Mouse (Mus musculus) layer of hippocampus, postnatal 10 days (tissue): ENCODE measurements around the gene Cdhr5. TPM values are rescaled to one million over a fixed set of nuclear protein-coding genes. Genes with fewer than 3 reads are reported as not detected.
"Not testable (repeated sequence)": the region's sequence is repeated elsewhere in the genome, so short reads cannot be mapped to it uniquely, and the experiment has no call there.

Experiments
- DNase-seq, 2 experiments: peaks; one replicate each; pipeline ENCODE4 v3.0.0; 2021; ENCODE audit warnings: low spot score in 2 of 2
- total RNA-seq, 2 experiments: library from RNA; stranded (reverse); gene quantifications; 2 replicates each; pipeline ENCODE4 v1.2.3; 2021

Cdhr5 gene
- total RNA-seq, 2 experiments from 2014 or later, result not detected

GRCm38 (mm10) chr7:141277701-141278678 is 1.4 kb upstream of the Cdhr5 start:
- DNase-seq, result no peak

DNA sequence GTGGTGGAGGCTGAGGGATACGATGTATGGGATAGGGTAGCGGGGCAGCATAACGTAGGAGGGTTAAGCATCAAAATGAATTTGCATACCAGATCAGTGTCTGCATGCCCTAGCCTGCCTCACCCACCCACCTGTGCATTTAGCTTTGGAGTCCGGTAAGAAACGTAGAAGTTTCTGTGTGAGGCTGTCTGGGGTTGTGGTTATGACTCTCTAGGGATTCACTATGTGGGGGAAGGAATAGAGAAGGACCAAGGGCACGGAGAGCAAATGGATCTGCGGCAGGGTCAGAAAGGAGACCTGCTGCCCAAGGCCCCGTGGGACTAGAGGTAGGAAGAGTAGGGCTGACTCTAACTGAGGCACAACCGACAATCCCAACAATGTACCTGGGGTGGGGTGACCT is 1.2 kb downstream of the Cdhr5 start:
- DNase-seq, result no peak

DNA sequence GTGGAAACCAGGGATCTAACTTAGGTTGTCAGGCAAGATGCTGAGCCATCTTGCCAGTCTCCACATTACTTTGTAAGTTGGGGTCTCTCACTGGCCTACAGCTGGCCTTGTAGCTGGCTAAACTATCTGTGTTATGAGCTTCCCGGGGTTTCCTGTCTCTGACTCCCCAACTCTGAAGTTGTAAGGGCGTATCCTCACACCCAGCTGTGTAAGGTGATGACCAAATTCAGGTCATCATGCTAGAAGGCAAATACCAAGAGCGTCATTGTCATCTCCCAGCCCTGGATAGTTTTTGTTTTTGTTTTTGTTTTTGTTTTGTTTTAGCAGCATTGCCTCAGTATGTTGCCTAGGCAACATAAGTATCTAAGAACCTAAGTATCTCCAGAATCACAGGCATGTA is 6.0 kb downstream of the Cdhr5 start:
- DNase-seq, result no peak

DNA sequence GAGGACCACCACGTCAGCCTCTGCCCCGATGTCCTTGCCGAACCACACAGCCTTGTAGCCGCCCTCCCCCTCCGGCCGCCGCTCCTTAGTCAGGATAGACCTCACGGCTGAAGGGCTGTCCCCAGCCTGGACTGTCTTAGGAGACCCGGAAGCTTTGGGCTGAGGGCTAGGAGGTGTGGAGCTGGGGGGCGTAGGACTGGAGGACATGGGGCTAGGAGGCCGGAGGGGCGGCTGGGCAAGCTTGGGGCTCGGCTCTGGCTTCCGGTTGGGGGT is 7.4 kb downstream of the Cdhr5 start:
- no peak for DNase-seq

DNA sequence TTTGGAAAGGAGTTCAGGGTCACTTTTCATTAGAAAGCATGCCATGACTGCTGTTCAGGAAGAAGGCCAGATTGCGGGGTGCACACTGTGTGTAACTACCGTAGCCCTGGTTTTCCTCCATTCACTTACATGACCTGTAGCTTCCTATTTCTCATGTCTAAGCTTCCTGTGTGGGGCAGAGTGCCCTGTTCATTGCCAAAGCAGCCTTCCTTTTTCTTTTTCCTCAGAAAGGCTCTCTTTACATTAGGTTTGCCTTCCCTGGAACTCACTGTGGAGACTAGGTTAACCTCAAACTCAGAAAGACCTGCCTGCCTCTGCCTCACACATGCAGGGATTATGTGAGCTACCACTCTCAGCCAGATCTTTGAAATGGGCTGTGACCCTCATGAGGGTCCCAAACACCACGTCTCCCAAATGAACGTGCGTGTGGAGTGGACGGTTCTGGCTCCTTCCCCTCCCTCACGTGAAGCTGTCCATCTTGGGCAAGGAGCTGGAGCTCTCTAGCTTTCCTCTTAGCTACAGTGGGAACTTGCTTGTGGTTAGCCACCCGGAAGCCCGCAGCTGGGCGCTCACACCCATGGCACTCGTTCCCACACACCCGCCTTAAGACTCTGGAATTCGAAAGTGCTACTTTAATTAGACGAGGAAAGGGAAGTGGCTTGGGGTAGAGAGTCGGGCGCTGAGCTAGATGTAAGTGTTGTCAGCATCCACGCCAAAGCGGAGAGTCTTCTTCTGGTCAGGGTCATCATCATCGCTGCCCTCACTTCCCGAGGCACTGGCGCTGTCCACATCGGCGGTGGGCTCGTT is 7.9 kb downstream of the Cdhr5 start:
- no peak for DNase-seq

- peak in 1 of 2 experiments; percentile 29 for DNase-seq
These were observed 10.6 kb downstream of the Cdhr5 start, which contains the start of gene Irf7 for GRCm38 (mm10) chr7:141265739-141266561. Gene Irf7 (minus strand): TSS chr7:141266481.

DNA sequence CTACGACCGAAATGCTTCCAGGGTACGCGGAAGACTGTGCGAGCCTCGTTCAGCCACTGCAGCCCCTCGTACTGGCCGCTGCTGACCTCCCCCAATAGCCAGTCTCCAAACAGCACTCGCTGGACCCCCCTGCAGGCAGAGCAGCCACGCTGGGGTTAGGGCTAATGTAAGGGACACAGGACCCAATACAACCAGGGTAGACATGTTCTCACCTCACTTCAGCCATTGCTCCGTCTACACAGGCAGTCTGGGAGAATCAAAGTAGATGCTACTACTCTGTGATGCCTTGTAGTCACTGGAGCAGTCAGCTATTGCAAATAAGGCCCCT is 11.2 kb downstream of the Cdhr5 start:
- DNase-seq, result no peak

GRCm38 (mm10) chr7:141264761-141265410 is 11.7 kb downstream of the Cdhr5 start:
- DNase-seq, result peak in 1 of 2 experiments; percentile 42

- DNase-seq, result no peak
These were observed 12.4 kb downstream of the Cdhr5 start for GRCm38 (mm10) chr7:141264041-141264700.

DNA sequence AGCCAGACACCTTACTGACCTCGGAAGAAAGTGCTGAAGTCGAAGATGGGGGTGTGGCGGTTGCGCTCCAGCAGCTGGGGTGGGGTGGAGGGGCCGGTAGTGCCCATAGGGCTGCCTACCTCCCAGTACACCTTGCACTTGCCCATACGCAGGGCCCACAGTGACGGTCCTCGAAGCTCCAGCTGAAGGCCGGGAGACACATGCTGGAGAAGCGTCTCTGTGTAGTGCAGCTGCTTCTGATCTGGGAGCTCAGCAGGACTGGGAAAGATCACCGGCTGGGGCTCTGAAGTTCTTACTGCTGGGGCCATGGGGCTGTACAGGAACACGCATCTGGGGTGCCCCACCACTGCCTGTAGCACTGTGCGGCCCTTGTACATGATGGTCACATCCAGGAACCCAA is 12.9 kb downstream of the Cdhr5 start:
- DNase-seq, result no peak

DNA sequence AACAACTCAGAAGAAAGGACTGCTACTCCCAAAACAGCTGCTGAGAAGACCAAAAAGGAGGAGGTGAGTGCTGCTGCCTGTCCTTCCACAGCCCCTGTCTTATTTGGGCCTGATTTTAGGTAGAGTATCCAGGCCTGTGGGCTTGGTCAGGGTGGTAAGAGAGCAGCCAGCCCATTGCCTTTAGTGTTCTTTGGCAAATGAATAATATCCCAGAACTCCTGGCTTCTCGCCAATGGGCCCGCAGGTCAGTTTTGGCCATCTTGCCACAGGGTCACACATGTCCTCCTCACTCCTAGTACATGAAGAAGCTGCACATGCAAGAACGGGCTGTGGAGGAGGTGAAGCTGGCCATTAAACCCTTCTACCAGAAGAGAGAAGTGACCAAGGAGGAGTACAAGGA is 15.1 kb downstream of the Cdhr5 start:
- no peak for DNase-seq

GRCm38 (mm10) chr7:141256159-141256558 is 20.4 kb downstream of the Cdhr5 start:
- DNase-seq, result no peak

DNA sequence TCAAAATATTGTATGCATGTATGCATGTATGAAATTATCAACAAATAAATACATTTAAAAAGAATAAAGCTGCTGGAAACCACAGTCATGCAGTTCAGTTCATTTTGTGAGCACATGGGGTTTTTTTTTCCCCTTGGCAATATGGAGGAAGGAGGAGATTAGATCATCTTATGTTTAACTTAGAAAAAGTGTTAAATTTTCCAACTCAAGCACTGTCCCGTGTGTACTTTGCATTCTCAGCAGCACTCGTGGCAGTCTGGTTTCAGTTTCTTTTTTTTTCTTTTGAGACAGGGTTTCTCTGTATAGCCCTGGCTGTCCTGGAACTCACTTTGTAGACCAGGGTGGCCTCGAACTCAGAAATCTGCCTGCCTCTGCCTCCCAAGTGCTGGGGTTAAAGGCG is 26.1 kb downstream of the Cdhr5 start:
- DNase-seq, result not testable (repeated sequence)

DNA sequence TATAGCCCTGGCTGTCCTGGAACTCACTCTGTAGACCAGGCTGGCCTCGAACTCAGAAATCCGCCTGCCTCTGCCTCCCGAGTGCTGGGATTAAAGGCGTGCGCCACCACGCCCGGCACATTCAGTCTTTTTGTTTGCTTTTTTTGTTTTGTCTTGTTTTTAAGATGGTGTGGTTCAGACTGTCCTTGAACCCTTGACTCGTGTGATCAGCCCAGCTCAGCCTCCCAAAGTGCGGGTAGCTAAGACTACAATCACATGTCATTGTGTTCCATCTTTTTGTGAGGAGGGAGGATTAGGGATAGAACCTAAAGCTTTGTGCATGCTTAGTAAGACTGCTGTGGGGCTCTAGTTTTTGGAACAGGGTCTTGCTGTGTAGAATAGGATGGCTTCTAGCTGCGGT is 45.0 kb downstream of the Cdhr5 start:
- DNase-seq, result no peak

GRCm38 (mm10) chr7:141231111-141231510 is 45.5 kb downstream of the Cdhr5 start:
- DNase-seq, result no peak

DNA sequence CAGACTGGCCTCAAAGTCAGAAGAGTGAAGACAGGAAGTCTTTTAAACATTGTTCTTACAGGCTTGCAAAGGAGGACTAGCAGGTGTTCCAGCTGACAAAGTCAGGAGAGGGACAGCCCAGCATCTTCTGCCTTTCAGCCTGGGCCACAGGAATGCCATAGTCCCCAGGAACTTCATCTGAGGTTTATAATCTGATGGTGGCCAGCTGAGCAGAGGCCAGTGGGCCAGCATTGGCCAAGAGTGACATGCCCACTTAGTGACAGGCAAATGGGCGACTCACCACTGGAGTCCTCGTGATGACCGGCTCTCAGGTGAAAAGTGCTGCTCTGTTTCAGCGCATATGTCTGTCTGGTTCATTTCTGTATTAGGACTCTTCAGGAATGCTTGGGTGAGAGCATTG is 46.0 kb downstream of the Cdhr5 start:
- no peak for DNase-seq

DNA sequence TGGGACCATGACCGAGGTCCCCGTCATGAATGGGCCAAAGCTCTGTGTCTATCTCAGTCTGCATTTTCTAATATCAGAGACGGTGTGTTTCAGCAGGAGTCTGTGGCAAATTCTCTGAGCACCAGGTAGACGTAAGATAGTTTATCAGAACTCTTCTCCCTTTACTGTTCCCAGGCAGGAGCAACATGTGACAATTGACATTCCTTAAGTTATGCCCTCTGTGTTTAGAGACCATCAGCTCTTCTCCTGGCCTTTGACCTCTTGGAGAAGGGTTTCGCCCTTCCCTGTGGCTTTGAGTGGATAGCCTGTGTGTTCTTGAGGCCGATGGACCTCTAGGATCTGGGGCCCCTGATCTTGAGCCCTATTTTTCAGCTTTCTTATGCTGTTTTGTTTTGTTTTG is 46.9 kb downstream of the Cdhr5 start:
- no peak for DNase-seq

- peak; percentile 97 for DNase-seq
These were observed 48.1 kb downstream of the Cdhr5 start, which contains the start of gene Phrf1 for GRCm38 (mm10) chr7:141228279-141229067. Gene Phrf1 (plus strand): TSS chr7:141228784.

DNA sequence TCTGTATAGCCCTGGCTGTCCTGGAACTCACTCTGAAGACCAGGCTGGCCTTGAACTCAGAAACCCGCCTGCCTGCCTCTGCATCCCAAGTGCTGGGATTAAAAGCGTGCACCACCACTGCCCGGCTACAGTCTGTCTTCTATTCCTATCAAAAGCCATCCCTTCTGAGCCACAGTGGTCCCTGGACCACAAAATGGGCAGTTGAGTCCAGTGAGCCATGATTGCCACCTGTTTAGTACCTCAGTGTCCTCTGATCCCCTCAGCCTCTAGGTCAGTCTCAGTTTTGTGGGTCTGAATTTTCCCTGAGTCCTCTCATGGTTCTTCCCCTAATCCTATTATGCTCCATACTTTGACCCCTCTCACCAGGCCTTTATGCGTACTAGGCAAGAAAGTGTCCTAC is 48.8 kb downstream of the Cdhr5 start:
- no peak for DNase-seq

DNA sequence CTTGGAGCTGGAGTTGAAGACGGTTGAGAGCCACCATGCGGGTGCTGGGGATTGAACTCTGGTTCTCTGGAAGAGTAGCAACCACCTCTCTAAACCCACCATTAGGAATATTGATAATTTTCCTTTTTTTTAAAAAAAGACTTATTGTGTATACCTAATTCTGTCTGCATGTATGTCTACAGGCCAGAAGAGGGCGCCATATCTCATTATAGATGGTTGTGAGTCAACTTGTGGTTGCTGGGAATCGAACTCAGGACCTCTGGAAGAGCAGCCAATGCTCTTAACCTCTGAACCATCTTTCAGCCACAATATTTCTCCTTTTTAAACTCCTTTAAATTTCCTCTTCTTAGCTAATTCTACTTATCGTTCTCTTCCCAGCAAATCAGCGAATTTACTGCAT is 50.1 kb downstream of the Cdhr5 start:
- no peak for DNase-seq
